Mouse (Mus musculus): ENCODE data around the gene Rpl23a. TPM values are rescaled to one million over a fixed set of nuclear protein-coding genes. Genes with fewer than 3 reads are reported as not detected.

Gene Rpl23a
- polyA plus RNA-seq, 1 experiment from 2014 or later: 698 TPM

GRCm38 (mm10) chr11:78178859-78179437 lies 4.4 kb downstream of the Rpl23a start:
- Histone ChIP-seq H3K4me2 (ENCODE audit: low read length) (peak overlapping the region; percentile 74), H3K9ac (ENCODE audit: low read depth, low read length) (peak overlapping the region; percentile 54), H3K4me3 (ENCODE audit: low read depth, low read length) (peak overlapping the region; percentile 35), H3K27me3 (ENCODE audit: control insufficient read depth, insufficient read depth, low read depth, low read length) (no peaks in the 10 kb centered on the region), H3K4me1 (ENCODE audit: control insufficient read depth, insufficient read depth, low read length) (peaks cover 32% of the 10 kb centered on the region), H3K9me3 (replicated peaks; ENCODE audit: control insufficient read depth, low read length, poor library complexity, severe bottlenecking) (no peaks in the 10 kb centered on the region), H3K27ac (ENCODE audit: low read length) (peak overlapping the region; percentile 76), H3K36me3 (ENCODE audit: control insufficient read depth, insufficient read depth, low read length) (peaks cover 13% of the 10 kb centered on the region)
- no peak for ATAC-seq
- 3% methylated on average over 29 of the region's 29 CpGs for WGBS

GRCm38 (mm10) chr11:78177903-78178858 lies 5.2 kb downstream of the Rpl23a start:
- peak overlapping the region; percentile 54 for H3K9ac ChIP-seq (ENCODE audit: low read depth, low read length)
- peaks cover 30% of the 10 kb centered on the region for H3K4me1 ChIP-seq (ENCODE audit: control insufficient read depth, insufficient read depth, low read length)
- peak overlapping the region; percentile 76 for H3K27ac ChIP-seq (ENCODE audit: low read length)
- peak overlapping the region; percentile 35 for H3K4me3 ChIP-seq (ENCODE audit: low read depth, low read length)
- H3K4me2 ChIP-seq (ENCODE audit: low read length): peak overlapping the region; percentile 74
- H3K36me3 ChIP-seq (ENCODE audit: control insufficient read depth, insufficient read depth, low read length): peaks cover 13% of the 10 kb centered on the region
- under 1% methylated on average over 56 of the region's 84 CpGs for WGBS
- H3K9me3 ChIP-seq (replicated peaks; ENCODE audit: control insufficient read depth, low read length, poor library complexity, severe bottlenecking): no peaks in the 10 kb centered on the region
- peak; percentile 90 for ATAC-seq
- H3K27me3 ChIP-seq (ENCODE audit: control insufficient read depth, insufficient read depth, low read depth, low read length): no peaks in the 10 kb centered on the region

- peak overlapping the region; percentile 74 for H3K4me2 ChIP-seq (ENCODE audit: low read length)
- no peak for ATAC-seq
- WGBS: 3% methylated on average over 10 of the region's 10 CpGs
- H3K9me3 ChIP-seq (replicated peaks; ENCODE audit: control insufficient read depth, low read length, poor library complexity, severe bottlenecking): no peaks in the 10 kb centered on the region
- H3K4me3 ChIP-seq (ENCODE audit: low read depth, low read length): peak overlapping the region; percentile 64
- H3K27me3 ChIP-seq (ENCODE audit: control insufficient read depth, insufficient read depth, low read depth, low read length): no peaks in the 10 kb centered on the region
- H3K4me1 ChIP-seq (ENCODE audit: control insufficient read depth, insufficient read depth, low read length): peaks cover 30% of the 10 kb centered on the region
- H3K9ac ChIP-seq (ENCODE audit: low read depth, low read length): peak overlapping the region; percentile 7; the same call in 1 of the 2 replicates
- H3K27ac ChIP-seq (ENCODE audit: low read length): no peak overlapping the region; the same call in 1 of the 2 replicates
- H3K36me3 ChIP-seq (ENCODE audit: control insufficient read depth, insufficient read depth, low read length): peaks cover 13% of the 10 kb centered on the region
Observed at GRCm38 (mm10) chr11:78177437-78177836, 5.9 kb downstream of the Rpl23a start.

GRCm38 (mm10) chr11:78176905-78177331 lies 6.5 kb downstream of the Rpl23a start:
- peaks cover 25% of the 10 kb centered on the region for H3K4me1 ChIP-seq (ENCODE audit: control insufficient read depth, insufficient read depth, low read length)
- WGBS: under 1% methylated on average over 23 of the region's 23 CpGs
- H3K4me2 ChIP-seq (ENCODE audit: low read length): peak overlapping the region; percentile 74
- H3K27ac ChIP-seq (ENCODE audit: low read length): peak overlapping the region; percentile 55
- H3K9me3 ChIP-seq (replicated peaks; ENCODE audit: control insufficient read depth, low read length, poor library complexity, severe bottlenecking): no peaks in the 10 kb centered on the region
- no peaks in the 10 kb centered on the region for H3K27me3 ChIP-seq (ENCODE audit: control insufficient read depth, insufficient read depth, low read depth, low read length)
- H3K9ac ChIP-seq (ENCODE audit: low read depth, low read length): peak overlapping the region; percentile 7; the same call in 1 of the 2 replicates
- H3K4me3 ChIP-seq (ENCODE audit: low read depth, low read length): peak overlapping the region; percentile 64
- no peak for ATAC-seq
- H3K36me3 ChIP-seq (ENCODE audit: control insufficient read depth, insufficient read depth, low read length): peaks cover 13% of the 10 kb centered on the region

- Histone ChIP-seq H3K9me3 (replicated peaks; ENCODE audit: control insufficient read depth, low read length, poor library complexity, severe bottlenecking) (no peaks in the 10 kb centered on the region), H3K9ac (ENCODE audit: low read depth, low read length) (peak within 1 kb of the TSS; percentile 55), H3K4me1 (ENCODE audit: control insufficient read depth, insufficient read depth, low read length) (peaks cover 20% of the 10 kb centered on the region), H3K4me2 (ENCODE audit: low read length) (peak within 1 kb of the TSS; percentile 74), H3K27ac (ENCODE audit: low read length) (peak within 1 kb of the TSS; percentile 55), H3K36me3 (ENCODE audit: control insufficient read depth, insufficient read depth, low read length) (peaks cover 13% of the 10 kb centered on the region), H3K4me3 (ENCODE audit: low read depth, low read length) (peak within 1 kb of the TSS; percentile 64), H3K27me3 (ENCODE audit: control insufficient read depth, insufficient read depth, low read depth, low read length) (no peaks in the 10 kb centered on the region)
- ATAC-seq: 0 out of 2 replicates have a peak, but pooled peaks have one; percentile 21
- WGBS: under 1% methylated on average over 32 of the region's 32 CpGs
Observed at GRCm38 (mm10) chr11:78176402-78176862, 7.0 kb downstream of the Rpl23a start, which contains the start of the genes Nek8 and Tlcd1. TSS of gene Nek8 (minus strand) at chr11:78176675. TSS of gene Tlcd1 (plus strand) at chr11:78176711.

- Histone ChIP-seq H3K9me3 (replicated peaks; ENCODE audit: control insufficient read depth, low read length, poor library complexity, severe bottlenecking) (no peaks in the 10 kb centered on the region), H3K36me3 (ENCODE audit: control insufficient read depth, insufficient read depth, low read length) (peaks cover 10% of the 10 kb centered on the region), H3K4me1 (ENCODE audit: control insufficient read depth, insufficient read depth, low read length) (peaks cover 20% of the 10 kb centered on the region), H3K27ac (ENCODE audit: low read length) (peak overlapping the region; percentile 55), H3K4me3 (ENCODE audit: low read depth, low read length) (peak overlapping the region; percentile 64), H3K27me3 (ENCODE audit: control insufficient read depth, insufficient read depth, low read depth, low read length) (no peaks in the 10 kb centered on the region), H3K9ac (ENCODE audit: low read depth, low read length) (peak overlapping the region; percentile 55), H3K4me2 (ENCODE audit: low read length) (peak overlapping the region; percentile 74)
- WGBS: 5% methylated on average over 9 of the region's 10 CpGs
- no peak for ATAC-seq
Observed at GRCm38 (mm10) chr11:78175771-78176401, 7.5 kb downstream of the Rpl23a start.

GRCm38 (mm10) chr11:78174506-78174905 lies 8.9 kb downstream of the Rpl23a start:
- WGBS: 89% methylated on average over 3 of the region's 3 CpGs

GRCm38 (mm10) chr11:78172748-78173383 lies 10.5 kb downstream of the Rpl23a start:
- Histone ChIP-seq H3K9me3 (replicated peaks; ENCODE audit: control insufficient read depth, low read length, poor library complexity, severe bottlenecking) (no peaks in the 10 kb centered on the region), H3K4me2 (ENCODE audit: low read length) (no peak overlapping the region), H3K4me1 (ENCODE audit: control insufficient read depth, insufficient read depth, low read length) (peaks cover 11% of the 10 kb centered on the region), H3K4me3 (ENCODE audit: low read depth, low read length) (no peak overlapping the region), H3K27me3 (ENCODE audit: control insufficient read depth, insufficient read depth, low read depth, low read length) (no peaks in the 10 kb centered on the region), H3K27ac (ENCODE audit: low read length) (no peak overlapping the region), H3K36me3 (ENCODE audit: control insufficient read depth, insufficient read depth, low read length) (no peaks in the 10 kb centered on the region), H3K9ac (ENCODE audit: low read depth, low read length) (no peak overlapping the region)
- WGBS: 88% methylated on average over 19 of the region's 19 CpGs
- ATAC-seq: no peak

More at GRCm38 (mm10) chr11:78174506-78174905, 8.9 kb downstream of the Rpl23a start:
- no peak overlapping the region for H3K9ac ChIP-seq (ENCODE audit: low read depth, low read length)
- H3K27ac ChIP-seq (ENCODE audit: low read length): no peak overlapping the region
- H3K4me3 ChIP-seq (ENCODE audit: low read depth, low read length): no peak overlapping the region
- H3K27me3 ChIP-seq (ENCODE audit: control insufficient read depth, insufficient read depth, low read depth, low read length): no peaks in the 10 kb centered on the region
- H3K9me3 ChIP-seq (replicated peaks; ENCODE audit: control insufficient read depth, low read length, poor library complexity, severe bottlenecking): no peaks in the 10 kb centered on the region
- peaks cover 19% of the 10 kb centered on the region for H3K4me1 ChIP-seq (ENCODE audit: control insufficient read depth, insufficient read depth, low read length)
- H3K36me3 ChIP-seq (ENCODE audit: control insufficient read depth, insufficient read depth, low read length): peaks cover under 1% of the 10 kb centered on the region
- no peak overlapping the region for H3K4me2 ChIP-seq (ENCODE audit: low read length)
- no peak for ATAC-seq
